Mouse (Mus musculus) lung, adult 2 months (tissue): ENCODE results near the gene Fshr. TPM values are rescaled to one million over a fixed set of nuclear protein-coding genes. Genes with fewer than 3 reads are reported as not detected.

Experiments used
- DNase-seq: peaks from one replicate; pipeline ENCODE4 v3.0.0; 2022
- H3K4me1 ChIP-seq: fragments of 200-500 bp; 2 replicates; pipeline ENCODE4 v1.6.1; 2011; ENCODE audit warnings: low read length; ENCODE audit not compliant: control insufficient read depth, insufficient read depth
- H3K4me3 ChIP-seq: fragments of 200-500 bp; replicated peaks from 2 replicates; pipeline ENCODE3; 2011; ENCODE audit warnings: low read depth, mild to moderate bottlenecking, control low read depth, low read length; ENCODE audit errors: extremely low read depth
- CTCF ChIP-seq: fragments of 200-500 bp; IDR thresholded peaks from 2 replicates; pipeline ENCODE4 v1.5.1; 2011; ENCODE audit warnings: mild to moderate bottlenecking, low read length, control low read depth; ENCODE audit not compliant: insufficient read depth
- POLR2A ChIP-seq: fragments of 200-500 bp; IDR thresholded peaks from 2 replicates; pipeline ENCODE4 v1.6.1; 2011; ENCODE audit warnings: low read depth, mild to moderate bottlenecking, control low read depth, low read length, borderline replicate concordance; ENCODE audit errors: extremely low read depth
- WGBS: fragments of 180-500 bp; shearing (Covaris S2); methylation state at CpG from one replicate; pipeline ENCODE4 v1.1.7; 2018; 5-methylcytosine and 5-hydroxymethylcytosine counted together
- polyA plus RNA-seq: library from polyadenylated mRNA; depleted of rRNA; stranded (reverse); fragments of >200 nt; gene quantifications from 2 replicates; pipeline ENCODE4 v1.2.3, GENCODE M21; 2012

Gene Fshr
- polyA plus RNA-seq, 1 experiment, result not detected

DNA sequence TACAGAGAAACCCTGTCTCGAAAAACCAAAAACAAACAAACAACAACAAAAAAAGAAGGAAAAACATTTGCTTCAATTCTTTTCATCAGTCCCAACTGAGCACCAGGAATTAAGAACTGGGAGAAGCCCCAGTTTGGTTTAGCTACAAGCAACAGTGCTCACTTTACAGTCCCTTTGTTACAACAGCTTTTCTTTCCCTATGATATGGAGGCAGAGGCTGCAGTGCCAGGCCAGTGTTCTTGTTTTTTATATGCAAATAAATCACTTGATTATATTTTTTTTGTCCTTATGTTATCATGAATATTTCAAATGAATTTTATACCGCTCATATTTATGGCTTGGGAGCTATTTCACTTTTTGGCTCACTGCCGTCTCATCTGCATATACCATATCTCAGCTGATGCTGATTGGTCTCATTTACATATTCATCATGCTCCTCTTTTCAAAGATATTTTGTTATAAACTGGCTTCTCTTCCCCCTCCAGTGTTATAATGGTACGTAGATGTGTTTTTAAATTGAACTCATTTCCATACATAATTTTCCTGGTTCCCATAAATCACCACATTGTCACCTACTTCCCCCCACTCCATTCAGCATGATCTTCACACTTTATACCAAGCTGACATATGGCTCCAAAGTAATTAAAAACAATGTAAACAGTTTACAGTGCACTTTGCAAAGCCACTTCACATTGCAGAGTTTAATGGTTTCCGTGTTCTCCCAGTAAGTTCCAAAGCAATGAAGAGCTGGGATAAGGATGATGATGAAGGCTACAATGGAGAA is 110.6 kb downstream of the Fshr start:
- H3K4me3 ChIP-seq, result no peak overlapping the region
- TF ChIP-seq POLR2A (no peak), CTCF (no peak)
- no peaks in the 10 kb centered on the region for H3K4me1 ChIP-seq
- WGBS, result 73% methylated on average over 5 of the region's 5 CpGs
- no peak for DNase-seq

DNA sequence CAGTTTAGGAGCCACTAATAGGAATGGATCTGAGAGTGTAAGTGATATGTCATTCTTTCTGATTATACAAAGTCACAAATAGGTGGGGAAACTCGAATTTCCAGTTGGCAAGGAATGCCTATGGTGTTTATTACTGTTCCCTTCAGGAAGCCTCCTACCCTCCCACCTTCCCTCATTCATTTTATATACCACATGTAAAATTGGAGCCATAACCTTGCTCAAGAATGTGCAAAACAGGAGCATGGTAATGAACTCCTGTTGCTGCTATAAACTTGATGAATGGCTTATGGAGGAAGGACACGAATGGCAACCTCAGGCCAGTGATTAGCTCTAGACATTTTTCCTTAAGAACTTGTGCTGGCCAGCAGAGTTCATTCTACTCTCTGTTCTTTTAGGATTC is 117.6 kb downstream of the Fshr start:
- WGBS, result 46% methylated on average over 2 of the region's 2 CpGs

DNA sequence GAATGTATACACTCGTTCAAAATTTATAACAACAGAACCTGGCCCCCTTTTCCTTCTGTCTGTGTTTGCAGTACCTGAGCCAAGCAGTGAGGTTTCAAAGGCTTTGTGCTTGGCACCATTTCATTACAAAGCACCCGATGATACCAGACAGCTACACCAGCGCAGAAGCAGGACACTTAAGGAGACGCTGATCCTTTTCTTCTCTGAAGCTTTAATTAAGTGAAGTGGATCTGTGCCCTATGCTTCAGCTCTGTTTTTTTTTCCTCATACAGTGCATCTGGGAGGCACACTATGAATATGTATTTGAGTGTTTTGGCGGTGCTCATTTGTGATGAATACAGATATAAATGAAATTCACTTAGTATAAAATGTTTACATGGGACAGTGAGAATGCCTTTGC is 120.8 kb downstream of the Fshr start:
- 71% methylated on average over 5 of the region's 5 CpGs for WGBS
- TF ChIP-seq CTCF, result no peak
- no peak for TF ChIP-seq POLR2A
- H3K4me3 ChIP-seq, result no peak overlapping the region
- no peaks in the 10 kb centered on the region for H3K4me1 ChIP-seq
- DNase-seq, result no peak

More for the DNA sequence above, 117.6 kb downstream of the Fshr start:
- Histone ChIP-seq H3K4me1 (no peaks in the 10 kb centered on the region), H3K4me3 (no peak overlapping the region)
- no peak for DNase-seq
- no peak for TF ChIP-seq POLR2A
- TF ChIP-seq CTCF, result no peak

DNA sequence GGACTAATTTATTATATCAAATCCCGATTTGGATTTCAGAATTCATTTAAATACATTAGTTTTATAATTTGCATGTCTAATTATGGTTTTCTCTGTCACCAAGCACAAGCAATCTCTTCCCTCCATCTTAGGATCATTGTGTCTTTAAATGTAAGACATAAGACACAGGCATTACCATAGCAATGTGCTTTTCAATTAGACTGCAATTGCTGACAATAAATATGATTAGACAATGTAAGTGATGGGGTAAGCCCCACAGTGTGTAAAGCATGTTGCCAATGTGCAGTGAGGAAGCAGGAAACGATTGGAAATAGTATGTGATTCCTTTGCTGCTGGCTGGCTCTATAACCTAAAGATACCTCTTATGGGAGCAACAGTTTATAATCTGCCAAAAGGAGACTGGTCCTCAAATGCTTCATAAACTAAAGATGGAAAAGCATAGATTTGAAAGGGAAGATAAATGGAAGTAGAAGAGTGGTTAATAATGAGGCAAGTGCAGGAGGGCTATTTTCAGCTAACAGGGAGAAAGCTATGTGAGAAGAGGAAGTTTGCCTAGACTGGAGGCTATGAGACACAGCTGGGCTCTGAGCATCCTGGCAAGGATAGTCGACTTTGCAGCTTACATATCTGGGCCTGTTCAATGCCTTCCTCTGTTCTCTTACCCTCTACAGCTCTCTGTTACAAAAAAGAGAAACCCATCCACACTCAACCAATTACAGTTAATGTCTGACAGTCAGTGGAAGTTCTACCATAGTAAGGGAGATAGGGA is 136.0 kb downstream of the Fshr start:
- no peak for TF ChIP-seq CTCF
- no peak for TF ChIP-seq POLR2A

DNA sequence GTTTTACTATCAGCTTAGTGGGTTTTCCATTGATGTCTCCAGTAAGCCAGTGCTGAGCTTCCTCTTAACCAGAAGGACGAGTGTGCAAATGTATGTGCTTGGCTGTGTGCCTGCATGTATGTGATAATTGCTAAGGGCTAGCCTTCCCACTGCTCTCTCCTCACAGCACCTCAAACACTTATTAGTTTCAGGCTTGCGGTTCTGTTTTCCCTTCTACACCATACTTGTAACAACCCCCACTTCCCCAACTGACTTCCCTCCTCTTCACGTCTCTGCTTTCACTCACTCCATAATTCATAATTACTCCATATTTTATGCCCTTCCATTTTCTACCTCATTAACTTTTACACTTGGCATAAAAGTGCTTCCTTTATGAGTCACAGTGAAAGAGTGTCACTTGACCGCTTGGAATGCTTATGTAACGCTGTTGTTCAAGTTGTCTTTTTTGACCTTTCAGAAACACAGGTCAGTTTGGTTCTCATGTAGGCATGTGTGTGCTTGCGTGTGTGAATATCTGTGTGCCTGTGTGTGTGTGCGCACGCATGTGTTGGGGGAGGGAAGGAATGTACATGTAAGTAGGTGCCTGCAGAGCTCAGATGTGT is 138.0 kb downstream of the Fshr start:
- no peak for DNase-seq
- WGBS, result 66% methylated on average over 8 of the region's 8 CpGs
- 0 out of 2 replicates have a peak, but pooled peaks cover 2% of the 10 kb centered on the region for H3K4me1 ChIP-seq
- no peak overlapping the region for H3K4me3 ChIP-seq
- no peak for TF ChIP-seq CTCF
- no peak for TF ChIP-seq POLR2A

More for the DNA sequence above, 136.0 kb downstream of the Fshr start:
- 46% methylated on average over 3 of the region's 3 CpGs for WGBS
- no peak overlapping the region for H3K4me3 ChIP-seq
- H3K4me1 ChIP-seq, result 0 out of 2 replicates have a peak, but pooled peaks cover 2% of the 10 kb centered on the region
- no peak for DNase-seq

DNA sequence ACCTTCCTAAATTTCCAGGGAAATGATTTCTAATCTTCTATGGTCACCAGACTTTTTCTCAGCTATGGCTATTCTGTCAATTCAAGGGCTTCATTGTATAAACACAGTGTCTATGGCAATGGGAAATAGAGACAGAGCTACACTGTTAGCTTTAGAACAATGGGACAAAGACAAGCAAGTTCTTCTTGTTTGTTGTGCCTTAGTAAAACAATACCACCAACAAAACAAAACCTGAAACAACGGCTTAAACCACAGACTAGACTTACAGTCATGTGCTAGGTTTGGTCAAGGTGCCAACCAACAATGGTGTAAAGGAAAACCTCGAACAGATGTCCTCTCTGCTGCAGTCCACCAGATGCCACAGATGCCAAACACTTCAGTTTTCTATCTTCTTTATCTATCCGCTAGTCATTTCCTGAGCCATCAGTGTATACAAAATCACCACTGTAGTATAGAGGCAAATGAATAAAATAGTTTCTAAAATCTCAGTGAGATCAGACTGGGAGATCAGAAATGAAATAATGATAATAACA is 149.4 kb downstream of the Fshr start:
- no peak for DNase-seq
- TF ChIP-seq POLR2A (no peak), CTCF (no peak)
- 63% methylated on average over 3 of the region's 3 CpGs for WGBS
- H3K4me1 ChIP-seq, result no peaks in the 10 kb centered on the region
- H3K4me3 ChIP-seq, result no peak overlapping the region

DNA sequence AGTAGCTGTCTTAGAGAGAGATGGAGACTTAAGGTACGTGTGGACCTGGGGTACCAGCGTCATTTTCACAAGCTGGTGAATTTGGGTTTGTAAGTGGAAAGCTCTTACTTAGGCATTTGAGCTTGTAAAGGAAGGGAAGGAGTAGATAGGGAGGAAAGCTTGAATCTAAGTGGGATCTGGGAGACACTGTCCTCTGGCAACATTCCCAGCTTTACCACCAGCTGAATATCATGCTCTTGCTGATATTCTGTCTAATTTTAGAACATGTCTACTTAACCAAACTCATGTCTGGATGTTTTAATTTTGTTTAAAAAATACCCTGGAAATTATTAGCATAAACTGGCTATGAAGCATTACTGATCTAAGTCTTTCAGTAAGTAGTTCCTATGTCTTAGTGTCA is 151.4 kb downstream of the Fshr start:
- no peak for DNase-seq
- H3K4me1 ChIP-seq, result no peaks in the 10 kb centered on the region
- WGBS, result 85% methylated on average over 2 of the region's 2 CpGs
- no peak overlapping the region for H3K4me3 ChIP-seq
- TF ChIP-seq POLR2A, result no peak
- no peak for TF ChIP-seq CTCF

DNA sequence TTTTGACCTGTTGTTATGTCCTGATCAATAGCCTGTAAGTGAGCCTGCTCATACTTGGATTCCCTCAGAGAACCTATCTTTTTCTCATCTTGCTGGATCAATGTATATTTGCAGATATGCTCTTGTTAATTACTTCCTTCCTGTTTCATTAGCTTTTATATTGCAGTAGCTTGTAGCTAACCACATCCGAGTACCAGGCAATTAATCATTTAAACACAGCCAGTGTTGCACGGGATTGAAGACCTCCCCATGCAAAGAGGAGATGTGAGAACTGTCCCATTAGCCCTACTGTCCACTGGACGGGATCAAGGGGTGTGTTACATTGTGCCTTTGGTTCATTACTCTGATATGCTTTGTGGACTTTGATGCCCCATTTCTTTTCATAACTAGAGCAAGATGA is 154.5 kb downstream of the Fshr start:
- no peak for DNase-seq
- TF ChIP-seq POLR2A (no peak), CTCF (no peak)

DNA sequence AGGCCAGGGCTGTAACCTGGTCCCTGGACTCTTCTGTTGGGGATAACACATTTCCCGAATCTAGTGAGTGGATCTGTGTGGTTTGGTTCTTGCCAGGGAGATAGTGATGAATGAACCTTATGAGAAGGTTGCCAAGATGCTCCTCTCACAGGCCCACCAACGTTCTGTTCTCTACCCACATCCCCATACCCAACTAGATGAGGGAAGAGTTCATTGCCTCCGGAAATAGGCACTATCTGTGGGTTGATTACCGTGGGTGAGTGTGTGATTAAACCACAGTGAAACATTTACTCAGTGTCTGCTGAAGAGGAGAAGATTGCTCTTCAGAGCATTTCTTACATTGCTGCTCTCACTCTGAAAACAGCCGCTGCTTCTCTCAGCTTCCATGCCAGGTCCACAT is 163.8 kb downstream of the Fshr start:
- Histone ChIP-seq H3K4me3 (no peak overlapping the region), H3K4me1 (no peaks in the 10 kb centered on the region)
- no peak for DNase-seq
- 71% methylated on average over 5 of the region's 5 CpGs for WGBS
- TF ChIP-seq POLR2A (no peak), CTCF (no peak)

More for the DNA sequence above, 154.5 kb downstream of the Fshr start:
- Histone ChIP-seq H3K4me3 (no peak overlapping the region), H3K4me1 (no peaks in the 10 kb centered on the region)
- WGBS, result 37% methylated on average over 3 of the region's 3 CpGs
